Comparison of ENCODE assay signal across 8 mouse cellular contexts in the genomic region with DNA sequence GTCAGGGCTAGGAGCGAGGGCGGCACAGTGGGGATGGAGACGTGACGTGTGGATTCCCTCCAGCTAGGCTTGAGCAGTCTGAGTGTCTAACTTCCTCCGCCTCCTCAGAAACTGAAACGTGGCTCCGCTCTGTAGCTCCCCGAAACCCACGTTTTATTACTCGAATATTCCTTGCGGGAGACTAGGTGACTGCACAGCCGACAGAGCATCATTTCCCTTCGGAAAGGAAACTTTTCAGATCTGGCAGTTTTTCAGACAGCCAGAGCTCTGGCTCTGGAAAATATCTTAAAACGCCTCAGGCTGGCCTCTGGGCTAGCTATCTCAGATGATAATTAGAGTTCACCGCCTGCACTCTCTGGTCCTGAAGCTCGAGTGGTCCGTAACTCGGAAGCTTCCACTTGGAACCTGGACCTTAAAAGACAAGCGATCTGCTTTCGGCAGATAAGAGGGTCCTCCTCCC. TPM values are rescaled to one million over a fixed set of nuclear protein-coding genes. Genes with fewer than 3 reads are reported as not detected.
DNase-seq lines count a peak whose midpoint lies in the region; ATAC-seq and TF ChIP-seq lines count a peak whose summit lies in the region.

No protein-coding gene starts in this region.

- no peaks in the 10 kb centered on the region for H3K27me3 ChIP-seq in kidney, embryonic 14.5 days (ENCODE audit: control insufficient read depth, insufficient read depth, low read length)
- H3K27me3 ChIP-seq in forebrain, embryonic 10.5 days (ENCODE audit: poor library complexity, severe bottlenecking): peaks cover 5% of the 10 kb centered on the region; the same call in 1 of the 2 replicates

- peak overlapping the region; percentile 51 for H3K4me3 ChIP-seq in kidney, embryonic 14.5 days (ENCODE audit: low read length)
- peak overlapping the region; percentile 75 to 89 for H3K4me3 ChIP-seq in ES-E14 (ENCODE audit: insufficient read depth in 1 of 2, low read depth in 1 of 2, low read length in 2 of 2, poor library complexity in 1 of 2, severe bottlenecking in 1 of 2)
- peak overlapping the region; percentile 67 for H3K4me3 ChIP-seq in forebrain, embryonic 10.5 days

- no peaks in the 10 kb centered on the region for H3K9me3 ChIP-seq in kidney, embryonic 14.5 days (ENCODE audit: control insufficient read depth, low read length)
- no peaks in the 10 kb centered on the region for H3K9me3 ChIP-seq in ES-E14 (ENCODE audit: control insufficient read depth, insufficient read depth, low read depth, low read length)
- no peaks in the 10 kb centered on the region for H3K9me3 ChIP-seq in forebrain, embryonic 10.5 days

- DNase-seq in kidney, adult 9 months: no peak
- no peak for DNase-seq in ES-E14 (ENCODE audit: low read depth, low spot score)
- peak; percentile 37 for DNase-seq in forebrain, embryonic 10.5 days (ENCODE audit: extremely low spot score, low spot score)
- peak; percentile 28 to 39 for DNase-seq in right cerebral cortex, postnatal 36 days (ENCODE audit: low spot score in 2 of 2)
- DNase-seq in adrenal gland, adult 8-10 months: no peak

- H3K4me1 ChIP-seq in kidney, embryonic 14.5 days (ENCODE audit: control insufficient read depth, insufficient read depth, low read length): no peaks in the 10 kb centered on the region
- peaks cover 2 to 6% of the 10 kb centered on the region in 2 experiments; a peak in 3 of 4 replicates for H3K4me1 ChIP-seq in ES-E14 (ENCODE audit: control insufficient read depth in 2 of 2, insufficient read depth in 2 of 2, low read length in 2 of 2, poor library complexity in 1 of 2)
- peaks cover 35% of the 10 kb centered on the region for H3K4me1 ChIP-seq in forebrain, embryonic 10.5 days

- no peak overlapping the region for H3K27ac ChIP-seq in kidney, embryonic 14.5 days (ENCODE audit: low read depth, low read length)
- peak overlapping the region; percentile 84; the same call in 1 of the 2 replicates for H3K27ac ChIP-seq in ES-E14 (ENCODE audit: insufficient read depth, low read depth, low read length, poor library complexity, severe bottlenecking)
- H3K27ac ChIP-seq in forebrain, embryonic 10.5 days: peak overlapping the region; percentile 88

- ATAC-seq in kidney, embryonic 14.5 days (ENCODE audit: low FRiP score, low TSS enrichment): no peak
- peak; percentile 62 for ATAC-seq in inflammation-experienced regulatory T-cells, adult 6 months
- ATAC-seq in megakaryocyte, adult 5-6 weeks (ENCODE audit: poor library complexity, severe bottlenecking): peak; percentile 51

- peak overlapping the region; percentile 45; the same call in 1 of the 2 replicates for H3K9ac ChIP-seq in kidney, embryonic 14.5 days (ENCODE audit: low read depth, low read length)
- peak overlapping the region; percentile 82 for H3K9ac ChIP-seq in ES-E14 (ENCODE audit: insufficient read depth, low read depth, low read length, poor library complexity, severe bottlenecking)

- H3K36me3 ChIP-seq in kidney, embryonic 14.5 days (ENCODE audit: control insufficient read depth, insufficient read depth, low read length): no peaks in the 10 kb centered on the region
- H3K36me3 ChIP-seq in ES-E14 (ENCODE audit: control insufficient read depth, insufficient read depth, low read length, poor library complexity, severe bottlenecking): peaks cover 5% of the 10 kb centered on the region
- peaks cover 12% of the 10 kb centered on the region; the same call in 1 of the 2 replicates for H3K36me3 ChIP-seq in forebrain, embryonic 10.5 days (replicated peaks)

- WGBS in kidney, embryonic 14.5 days: under 1% methylated on average over 20 of the region's 20 CpGs
- under 1% methylated on average over 20 of the region's 20 CpGs for WGBS in forebrain, embryonic 10.5 days

- in situ Hi-C loops in ES-E14 (cut with MboI; ENCODE audit: low sequenced_read_pairs in 2 of 2, unreplicated experiment in 2 of 2): no loop called here

- H3K4me2 ChIP-seq in kidney, embryonic 14.5 days (replicated peaks; ENCODE audit: low read depth, low read length): peak overlapping the region; percentile 91

TF ChIP-seq in ES-E14, 5 proteins besides CTCF, POLR2A, EP300 and RAD21:
- TF ChIP-seq CHD2 (IDR thresholded peaks at IDR 0.05; ENCODE audit: low read depth, low read length) (no peak), ZNF384 (IDR thresholded peaks at IDR 0.05; ENCODE audit: low read depth, low read length) (no peak), MAFK (IDR thresholded peaks at IDR 0.05; ENCODE audit: insufficient read depth, low read depth, low read length) (no peak), HCFC1 (IDR thresholded peaks at IDR 0.05; ENCODE audit: borderline replicate concordance, insufficient read depth, low read length) (no peak), ZC3H11A (IDR thresholded peaks at IDR 0.05; ENCODE audit: borderline replicate concordance, low read depth, low read length) (no peak)

RNA-seq across cellular contexts. Expression of a gene that starts 0.9 kb away (rescaled TPM):
- polyA plus RNA-seq in kidney, embryonic 14.5 days (2014; fragmentation: Nextera tagmentation; extraction: Ambion mirVana): 6.5 and 8.6 TPM in 2 replicates
- 121 and 180 TPM in 2 replicates for total RNA-seq in ES-E14 (2012; rRNA removed)
- polyA plus RNA-seq in forebrain, embryonic 10.5 days (2016; fragmentation: Nextera tagmentation; extraction: Ambion mirVana): 135 and 145 TPM in 2 replicates
- polyA plus RNA-seq in inflammation-experienced regulatory T-cells, adult 6 months (2017; shearing (Covaris generic)): 10 to 100 TPM; 13.7 to 17.8 (median 14.5) TPM
- total RNA-seq in megakaryocyte, adult 5-6 weeks (2015): 0.25 TPM in 1 of 2 replicates, not detected in the other
- 0.24 TPM in 1 of 2 replicates, not detected in the other for total RNA-seq in megakaryocyte, adult 5-6 weeks (2017)
- 10 to 100 TPM; 24.6 to 48.2 (median 32.4) TPM for total RNA-seq in adrenal gland, adult 8-10 months (2022)

RNA-seq across cellular contexts. Expression of a gene that starts 40.3 kb away (rescaled TPM):
- 1.0 and 1.3 TPM in 2 replicates for polyA plus RNA-seq in kidney, embryonic 14.5 days (2014; fragmentation: Nextera tagmentation; extraction: Ambion mirVana)
- total RNA-seq in ES-E14 (2012; rRNA removed): 8.6 and 10.4 TPM in 2 replicates
- 1.8 and 1.9 TPM in 2 replicates for polyA plus RNA-seq in forebrain, embryonic 10.5 days (2016; fragmentation: Nextera tagmentation; extraction: Ambion mirVana)
- polyA plus RNA-seq in inflammation-experienced regulatory T-cells, adult 6 months (2017; shearing (Covaris generic)): 100 to 1,000 TPM; 106 to 181 (median 125) TPM
- total RNA-seq in megakaryocyte, adult 5-6 weeks (2015): 41.7 and 44.5 TPM in 2 replicates
- total RNA-seq in megakaryocyte, adult 5-6 weeks (2017): 87.5 and 92.7 TPM in 2 replicates
- total RNA-seq in adrenal gland, adult 8-10 months (2022): 1 to 10 TPM; 1.9 to 4.8 (median 4.3) TPM

Comparison
In these comparisons a context has a peak if more than half of its experiments do, and no peak if none do; other contexts are left out.
1. DNase-seq: peak in forebrain, embryonic 10.5 days (single experiment) and right cerebral cortex, postnatal 36 days (2 of 2); none in kidney, adult 9 months (single experiment), ES-E14 (single experiment) and adrenal gland, adult 8-10 months (single experiment).
2. RNA of a gene that starts 0.9 kb away (total RNA-seq): 121 to 180 TPM in ES-E14 and 24.6 to 48.2 TPM in adrenal gland, adult 8-10 months; 0.24 to 0.25 TPM in megakaryocyte, adult 5-6 weeks; every median in the first group is over 10 times any median in the second.
3. Peak in every context shown above with its lines, with median percentiles within 50 percentile points of each other: H3K4me3 ChIP-seq.